Mouse (Mus musculus): ENCODE data around the gene Mapk11.

DNA sequence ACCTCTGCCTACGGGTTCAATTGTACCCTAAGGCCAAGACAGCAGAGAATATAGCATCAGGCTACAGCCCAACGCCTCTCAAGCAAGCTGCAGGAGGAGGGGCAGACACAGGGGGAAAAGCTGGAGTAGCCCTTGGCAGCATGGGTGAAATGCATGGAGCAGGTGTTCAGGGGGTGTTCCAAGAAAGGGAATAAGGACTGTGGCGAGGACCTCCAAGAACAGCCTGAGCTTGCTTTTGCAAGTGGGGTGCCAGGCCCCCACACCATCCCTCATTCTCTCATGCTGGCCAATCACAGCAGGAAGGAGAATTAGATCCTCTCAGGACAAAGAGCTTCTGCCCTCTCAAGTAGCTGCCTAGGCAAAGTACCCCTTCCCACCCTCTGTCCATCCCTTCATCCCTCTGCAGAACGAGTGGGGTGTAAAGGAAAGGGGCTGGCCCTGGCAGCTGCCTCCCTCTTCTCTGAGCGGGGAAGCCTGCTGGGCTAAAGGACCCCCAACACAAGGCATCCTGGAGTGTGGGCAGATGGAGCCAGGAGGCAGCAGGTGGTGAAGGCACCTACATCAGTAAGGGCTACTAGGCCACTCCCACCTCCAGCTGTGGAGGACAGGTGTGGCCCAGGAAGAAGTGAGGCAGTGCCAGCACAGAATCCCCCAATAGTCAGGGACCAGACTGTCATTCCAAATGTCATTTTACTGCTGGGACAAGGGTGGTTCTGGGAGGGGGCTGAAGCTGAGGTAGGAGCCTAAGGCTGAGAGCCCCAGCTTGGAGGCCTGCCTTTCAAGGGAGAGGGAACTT is 34.9 kb upstream of the Mapk11 start:
- TF ChIP-seq CHD2 (IDR thresholded peaks at IDR 0.05; ENCODE audit: low read depth, low read length) (no peak), MAFK (IDR thresholded peaks at IDR 0.05; ENCODE audit: insufficient read depth, low read depth, low read length) (no peak), ZC3H11A (IDR thresholded peaks at IDR 0.05; ENCODE audit: borderline replicate concordance, low read depth, low read length) (no peak)
